Mouse (Mus musculus) frontal cortex, adult 2 months (tissue): Measurements from ENCODE around the gene Ddx50. TPM values are rescaled to one million over a fixed set of nuclear protein-coding genes. Genes with fewer than 3 reads are reported as not detected.
A peak's percentile ranks its signal among the peaks of the same experiment; 100 is the strongest.

ENCODE experiments used
- DNase-seq, 2 experiments: peaks; one replicate each; pipeline ENCODE4 v3.0.0; 2022; ENCODE audit warnings: low spot score in 1 of 2; ENCODE audit errors: extremely low spot score in 1 of 2
- polyA plus RNA-seq: library from polyadenylated mRNA; depleted of rRNA; stranded (reverse); fragments of >200 nt; gene quantifications from 2 replicates; pipeline ENCODE4 v1.2.3, GENCODE M21; 2012; rRNA removed

The Ddx50 gene
- 88.5 and 95.5 TPM in 2 replicates for polyA plus RNA-seq

GRCm38 (mm10) chr10:62650881-62651810, at the start of gene Ddx50:
Gene Ddx50 (minus strand): TSS chr10:62651218.
- DNase-seq: peak; percentile 99 to 100

- no peak for DNase-seq
Measured at GRCm38 (mm10) chr10:62692771-62693170, 41.8 kb upstream of the Ddx50 start.

GRCm38 (mm10) chr10:62692244-62692643, 41.2 kb upstream of the Ddx50 start:
- DNase-seq: no peak

GRCm38 (mm10) chr10:62687032-62687674, 36.1 kb upstream of the Ddx50 start:
- DNase-seq: no peak

GRCm38 (mm10) chr10:62683043-62683442, 32.0 kb upstream of the Ddx50 start:
- no peak for DNase-seq

GRCm38 (mm10) chr10:62679833-62680232, 28.8 kb upstream of the Ddx50 start:
- DNase-seq: no peak

- DNase-seq: no peak
Measured at GRCm38 (mm10) chr10:62677329-62677728, 26.3 kb upstream of the Ddx50 start.

GRCm38 (mm10) chr10:62676196-62676595, 25.2 kb upstream of the Ddx50 start:
- no peak for DNase-seq

- no peak for DNase-seq
Measured at GRCm38 (mm10) chr10:62672359-62672758, 21.3 kb upstream of the Ddx50 start.

- no peak for DNase-seq
Measured at GRCm38 (mm10) chr10:62669245-62669644, 18.2 kb upstream of the Ddx50 start.

- no peak for DNase-seq
Measured at GRCm38 (mm10) chr10:62668463-62668862, 17.4 kb upstream of the Ddx50 start.

GRCm38 (mm10) chr10:62668043-62668442, 17.0 kb upstream of the Ddx50 start:
- DNase-seq: no peak

GRCm38 (mm10) chr10:62664963-62665590, 14.1 kb upstream of the Ddx50 start:
- DNase-seq: no peak

GRCm38 (mm10) chr10:62664171-62664570, 13.2 kb upstream of the Ddx50 start:
- no peak for DNase-seq

GRCm38 (mm10) chr10:62656711-62657110, 5.7 kb upstream of the Ddx50 start:
- no peak for DNase-seq

GRCm38 (mm10) chr10:62651961-62652360, 943 bp upstream of the Ddx50 start:
- DNase-seq: peak in 1 of 2 experiments; percentile 13

GRCm38 (mm10) chr10:62650358-62650782, 648 bp downstream of the Ddx50 start:
- DNase-seq: no peak

- DNase-seq: no peak
Measured at GRCm38 (mm10) chr10:62604161-62604560, 46.9 kb downstream of the Ddx50 start.

- no peak for DNase-seq
Measured at GRCm38 (mm10) chr10:62603233-62604030, 47.6 kb downstream of the Ddx50 start.
